Mouse (Mus musculus) E14TG2a.4 (cell line): ENCODE data around the gene Prc1.

Experiments used
- CTCF ChIP-seq: conservative IDR thresholded peaks from 2 replicates; pipeline ENCODE4 v1.5.1; 2014; ENCODE audit warnings: low read length
- NANOG ChIP-seq: IDR thresholded peaks from 2 replicates; pipeline ENCODE4 v1.6.1; 2014; ENCODE audit warnings: borderline replicate concordance, low read length, mixed read lengths
- POU5F1 ChIP-seq: IDR thresholded peaks from 2 replicates; pipeline ENCODE4 v1.6.1; 2014; ENCODE audit warnings: low read length, borderline replicate concordance

DNA sequence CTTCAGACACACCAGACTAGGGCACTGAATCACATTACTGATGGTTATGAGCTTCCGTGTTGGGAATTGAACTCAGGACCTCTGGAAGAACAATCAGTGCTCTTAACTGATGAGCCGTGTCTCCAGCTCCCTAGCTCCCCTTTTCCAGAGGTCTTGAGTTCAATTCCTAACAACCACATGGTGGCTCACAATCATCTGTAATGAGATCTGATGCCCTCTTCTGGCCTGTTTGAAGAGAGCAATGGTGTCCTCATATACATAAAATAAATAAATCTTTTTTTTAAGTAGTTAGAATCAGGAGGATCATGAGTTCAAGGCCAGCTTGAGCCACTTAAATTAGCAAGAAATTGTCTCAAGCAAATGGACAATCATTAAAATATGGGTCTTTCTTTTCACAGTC lies 38.3 kb upstream of the Prc1 start:
- TF ChIP-seq POU5F1 (no peak), CTCF (no peak; the same call in 1 of the 2 replicates), NANOG (no peak)
